Mouse (Mus musculus): ENCODE measurements around the gene Chsy1. TPM values are rescaled to one million over a fixed set of nuclear protein-coding genes. Genes with fewer than 3 reads are reported as not detected.

The Chsy1 gene
- polyA plus RNA-seq, 2 experiments, result 7.9 to 9.0 TPM

DNA sequence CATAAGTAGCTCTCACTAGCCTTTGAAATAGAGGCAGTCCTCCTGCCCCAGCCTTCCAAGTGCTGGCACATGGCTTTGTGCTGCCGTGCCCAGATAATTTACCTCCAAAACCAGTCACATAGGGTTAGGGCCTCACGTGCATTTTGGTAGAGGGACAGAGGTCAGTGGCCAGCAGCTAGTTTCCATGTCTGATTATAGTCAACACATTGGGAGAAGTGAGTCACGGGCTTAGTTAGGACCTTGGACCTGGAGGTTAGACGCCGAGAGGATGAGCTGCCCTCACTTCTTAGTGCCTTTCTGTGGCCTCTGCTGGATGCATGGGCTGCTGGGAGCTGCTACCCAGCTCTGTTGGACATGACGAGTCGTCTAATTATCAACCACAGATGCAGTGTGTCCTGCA, 107.7 kb downstream of the Chsy1 start:
- Histone ChIP-seq H3K9me3 (ENCODE audit: control insufficient read depth, low read length) (no peaks in the 10 kb centered on the region), H3K4me3 (ENCODE audit: insufficient read depth in 1 of 2, low read depth in 2 of 2, low read length in 2 of 2) (no peak overlapping the region), H3K27me3 (ENCODE audit: control insufficient read depth, insufficient read depth, low read length) (no peaks in the 10 kb centered on the region), H3K4me1 (replicated peaks; ENCODE audit: control insufficient read depth in 2 of 2, insufficient read depth in 2 of 2, low read length in 1 of 2) (peaks cover 2 to 13% of the 10 kb centered on the region in 2 experiments; a peak in 2 of 4 replicates), H3K9ac (replicated peaks) (no peak overlapping the region), H3K4me2 (ENCODE audit: low read depth) (no peak overlapping the region), H3K27ac (no peak overlapping the region), H3K36me3 (replicated peaks; ENCODE audit: control insufficient read depth, insufficient read depth, low read depth) (no peaks in the 10 kb centered on the region)
- ATAC-seq (ENCODE audit: insufficient read depth) (no peak), DNase-seq (ENCODE audit: low read depth in 3 of 3, low spot score in 3 of 3) (no peak)
- TF ChIP-seq CTCF (IDR thresholded peaks at IDR 0.05; ENCODE audit: low read depth) (no peak), EP300 (IDR thresholded peaks at IDR 0.05; ENCODE audit: low read depth) (no peak)
- 66% methylated on average over 7 of the region's 7 CpGs for WGBS (ENCODE audit: insufficient replicate concordance)

DNA sequence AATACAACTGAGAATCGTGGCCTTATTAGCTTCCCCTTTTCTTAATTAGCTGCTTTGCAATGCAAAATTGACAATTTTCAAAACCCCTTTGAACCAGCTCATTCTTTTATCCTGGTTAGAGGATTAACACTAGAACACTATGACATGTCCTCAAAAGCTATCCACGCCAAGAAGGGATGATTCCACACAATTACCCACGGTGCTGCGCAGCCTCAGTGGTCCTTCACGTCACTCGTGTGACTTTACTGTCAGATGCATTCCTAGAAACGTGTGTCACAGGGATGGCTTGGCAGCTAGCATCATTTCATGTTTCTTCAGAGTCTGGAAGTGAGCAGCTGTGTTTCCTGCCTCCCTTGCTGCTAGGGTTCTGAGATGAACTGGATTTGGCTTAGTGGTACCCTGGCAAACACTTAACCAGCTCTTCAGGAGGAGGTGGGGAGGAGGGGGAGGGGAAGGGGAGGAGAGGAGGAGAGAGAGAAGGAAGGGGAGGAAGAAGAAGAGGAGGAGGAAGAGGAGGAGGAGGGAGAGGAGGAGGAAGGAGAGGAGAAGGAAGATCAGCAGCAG, 108.3 kb downstream of the Chsy1 start:
- H3K9ac ChIP-seq (replicated peaks), result no peak overlapping the region
- H3K4me2 ChIP-seq (ENCODE audit: low read depth), result no peak overlapping the region
- ATAC-seq (ENCODE audit: insufficient read depth) (no peak), DNase-seq (ENCODE audit: low read depth in 3 of 3, low spot score in 3 of 3) (no peak)
- H3K4me3 ChIP-seq (ENCODE audit: insufficient read depth in 1 of 2, low read depth in 2 of 2, low read length in 2 of 2), result no peak overlapping the region
- TF ChIP-seq CTCF (IDR thresholded peaks at IDR 0.05; ENCODE audit: low read depth) (no peak), EP300 (IDR thresholded peaks at IDR 0.05; ENCODE audit: low read depth) (no peak)
- 68% methylated on average over 7 of the region's 7 CpGs for WGBS (ENCODE audit: insufficient replicate concordance)
- H3K27ac ChIP-seq, result no peak overlapping the region
- H3K4me1 ChIP-seq (replicated peaks; ENCODE audit: control insufficient read depth in 2 of 2, insufficient read depth in 2 of 2, low read length in 1 of 2), result peaks cover 2 to 16% of the 10 kb centered on the region in 2 experiments; a peak in 3 of 4 replicates
- H3K27me3 ChIP-seq (ENCODE audit: control insufficient read depth, insufficient read depth, low read length), result no peaks in the 10 kb centered on the region
- no peaks in the 10 kb centered on the region for H3K36me3 ChIP-seq (replicated peaks; ENCODE audit: control insufficient read depth, insufficient read depth, low read depth)
- H3K9me3 ChIP-seq (ENCODE audit: control insufficient read depth, low read length), result no peaks in the 10 kb centered on the region

DNA sequence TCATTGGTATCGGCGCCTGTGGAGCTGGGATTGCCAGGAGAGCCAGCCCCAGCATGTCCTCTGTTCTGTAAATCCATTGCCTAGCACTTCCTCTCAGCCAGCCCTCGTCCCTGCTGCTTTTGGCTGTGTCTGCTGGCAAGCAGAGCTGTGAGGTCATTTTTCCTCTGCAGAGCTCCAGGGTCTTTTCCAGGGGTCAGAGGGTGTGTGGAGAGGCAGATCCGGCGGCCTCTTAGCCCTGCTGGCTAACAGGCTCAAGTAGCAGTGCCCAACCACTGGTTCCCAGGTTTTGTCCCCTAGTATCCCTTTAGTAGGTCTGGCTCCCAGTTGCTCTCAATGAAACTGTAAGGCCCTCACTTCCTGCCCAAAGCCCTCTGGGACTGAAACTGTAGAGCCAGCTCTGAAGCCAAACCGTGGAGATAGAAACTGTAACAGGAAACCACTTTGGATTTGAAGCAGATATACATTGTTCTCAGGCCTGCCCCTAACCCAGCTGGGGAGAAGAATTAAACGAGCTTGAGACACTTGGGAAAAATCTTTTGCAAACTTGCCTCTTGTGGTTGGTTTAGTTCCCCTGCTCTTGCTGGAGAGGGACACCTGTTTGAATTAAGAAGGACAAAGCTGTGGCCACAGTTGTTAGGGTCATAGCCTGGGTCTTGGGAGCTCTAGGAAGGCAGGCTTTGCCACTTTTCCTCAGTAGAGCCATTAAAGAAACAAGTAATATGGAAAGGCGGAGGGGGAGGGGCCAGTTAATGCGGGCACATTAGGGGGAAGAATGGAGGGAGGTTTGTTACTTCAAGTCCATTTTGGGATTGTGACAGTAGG, 109.1 kb downstream of the Chsy1 start:
- Histone ChIP-seq H3K9ac (replicated peaks) (no peak overlapping the region), H3K27ac (0 out of 2 replicates have a peak overlapping the region, but pooled peaks have one; percentile 15), H3K4me1 (replicated peaks; ENCODE audit: control insufficient read depth in 2 of 2, insufficient read depth in 2 of 2, low read length in 1 of 2) (peaks cover 2 to 19% of the 10 kb centered on the region in 2 experiments; a peak in 3 of 4 replicates), H3K4me3 (ENCODE audit: insufficient read depth in 1 of 2, low read depth in 2 of 2, low read length in 2 of 2) (no peak overlapping the region), H3K4me2 (ENCODE audit: low read depth) (no peak overlapping the region), H3K9me3 (ENCODE audit: control insufficient read depth, low read length) (no peaks in the 10 kb centered on the region), H3K27me3 (ENCODE audit: control insufficient read depth, insufficient read depth, low read length) (no peaks in the 10 kb centered on the region), H3K36me3 (replicated peaks; ENCODE audit: control insufficient read depth, insufficient read depth, low read depth) (no peaks in the 10 kb centered on the region)
- DNase-seq (ENCODE audit: low read depth in 3 of 3, low spot score in 3 of 3) (no peak), ATAC-seq (ENCODE audit: insufficient read depth) (no peak)
- no peak for TF ChIP-seq EP300 (IDR thresholded peaks at IDR 0.05; ENCODE audit: low read depth)
- no peak for TF ChIP-seq CTCF (IDR thresholded peaks at IDR 0.05; ENCODE audit: low read depth)
- 35% methylated on average over 9 of the region's 9 CpGs for WGBS (ENCODE audit: insufficient replicate concordance)

DNA sequence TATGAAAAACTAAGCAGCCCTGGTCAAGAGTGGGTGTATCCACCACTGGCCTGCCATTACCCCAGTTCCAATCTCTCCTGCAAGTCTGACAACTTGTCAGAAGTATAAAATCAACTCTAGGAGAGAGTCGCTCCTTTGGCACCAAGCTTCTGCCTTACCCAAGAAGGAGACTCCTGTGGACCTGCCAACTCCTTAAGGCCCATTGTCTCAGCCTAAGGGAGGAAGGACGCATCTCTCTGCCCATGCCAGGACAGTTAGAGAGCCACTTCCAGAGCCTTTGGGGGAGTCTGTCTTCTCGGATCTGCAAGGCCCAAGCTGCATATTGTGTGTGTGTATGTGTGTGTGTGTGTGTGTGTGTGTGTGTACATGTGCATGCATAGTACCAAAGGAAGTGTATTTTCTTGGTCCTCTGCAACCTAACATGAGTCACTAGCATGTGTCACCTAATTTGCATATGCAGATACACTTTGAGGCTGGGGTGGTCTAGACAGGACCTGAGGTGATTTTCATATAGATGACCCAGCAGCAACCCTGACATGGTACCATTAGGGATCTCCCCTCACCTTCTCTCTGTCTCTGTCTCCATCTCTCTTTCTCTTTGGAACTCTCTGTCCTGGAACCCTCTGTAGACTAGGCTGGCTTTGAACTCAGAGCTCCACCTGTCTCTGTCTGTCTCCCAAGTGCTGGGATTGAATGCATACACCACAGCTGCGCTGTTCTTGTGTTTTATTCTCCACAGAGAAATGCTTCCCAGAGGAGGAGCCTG, 109.9 kb downstream of the Chsy1 start:
- H3K4me1 ChIP-seq (replicated peaks; ENCODE audit: control insufficient read depth in 2 of 2, insufficient read depth in 2 of 2, low read length in 1 of 2), result peaks cover 2 to 21% of the 10 kb centered on the region in 2 experiments; a peak in 3 of 4 replicates
- no peaks in the 10 kb centered on the region for H3K9me3 ChIP-seq (ENCODE audit: control insufficient read depth, low read length)
- no peak overlapping the region for H3K4me2 ChIP-seq (ENCODE audit: low read depth)
- H3K36me3 ChIP-seq (replicated peaks; ENCODE audit: control insufficient read depth, insufficient read depth, low read depth), result no peaks in the 10 kb centered on the region
- TF ChIP-seq CTCF (IDR thresholded peaks at IDR 0.05; ENCODE audit: low read depth) (no peak), EP300 (IDR thresholded peaks at IDR 0.05; ENCODE audit: low read depth) (no peak)
- H3K27me3 ChIP-seq (ENCODE audit: control insufficient read depth, insufficient read depth, low read length), result no peaks in the 10 kb centered on the region
- no peak overlapping the region for H3K4me3 ChIP-seq (ENCODE audit: insufficient read depth in 1 of 2, low read depth in 2 of 2, low read length in 2 of 2)
- no peak for DNase-seq (ENCODE audit: low read depth in 3 of 3, low spot score in 3 of 3)
- no peak overlapping the region for H3K27ac ChIP-seq
- WGBS (ENCODE audit: insufficient replicate concordance), result 78% methylated on average over 4 of the region's 4 CpGs
- no peak overlapping the region for H3K9ac ChIP-seq (replicated peaks)
- ATAC-seq (ENCODE audit: insufficient read depth), result no peak

Measured in liver, embryonic 14.5 days (tissue).